Mouse (Mus musculus) megakaryocyte, embryonic 14.5 days (primary cell): Measurements from ENCODE around the gene Nsun2. TPM values are rescaled to one million over a fixed set of nuclear protein-coding genes. Genes with fewer than 3 reads are reported as not detected.

Experiments
- H3K27me3 ChIP-seq: replicated peaks from 2 replicates; pipeline ENCODE3; 2012; ENCODE audit warnings: inconsistent platforms
- H3K36me3 ChIP-seq: replicated peaks from 2 replicates; pipeline ENCODE3; 2012; ENCODE audit warnings: low read length, inconsistent platforms, mixed read lengths
- H3K4me1 ChIP-seq: 2 replicates; pipeline ENCODE4 v1.6.1; 2012; ENCODE audit warnings: inconsistent platforms
- H3K4me3 ChIP-seq: replicated peaks from 2 replicates; pipeline ENCODE3; 2012; ENCODE audit warnings: moderate library complexity, mild to moderate bottlenecking, inconsistent platforms
- H3K9me3 ChIP-seq: 2 replicates; pipeline ENCODE4 v1.6.1; 2012; ENCODE audit warnings: inconsistent platforms
- FLI1 ChIP-seq: IDR thresholded peaks from 2 replicates; pipeline ENCODE4 v1.6.1; 2012; ENCODE audit warnings: low read length, inconsistent platforms, mixed read lengths
- GATA1 ChIP-seq: IDR thresholded peaks from 3 replicates; pipeline ENCODE4 v1.6.1; 2012; ENCODE audit warnings: mixed read lengths, low read length, inconsistent platforms, borderline replicate concordance
- polyA plus RNA-seq: library from polyadenylated mRNA; stranded (reverse); fragments of >175 nt; gene quantifications from 2 replicates; pipeline ENCODE4 v1.2.3, GENCODE M21; 2012; ENCODE audit warnings: low replicate concordance; ENCODE audit not compliant: insufficient read depth

Gene Nsun2
- polyA plus RNA-seq, 1 experiment, result 18.8 TPM

- peaks cover 69% of the 10 kb centered on the region for H3K4me1 ChIP-seq
Observed at GRCm38 (mm10) chr13:69534654-69535551, 1.4 kb downstream of the Nsun2 start.

GRCm38 (mm10) chr13:69536021-69536420 lies 2.5 kb downstream of the Nsun2 start:
- no peak for TF ChIP-seq GATA1
- no peak for TF ChIP-seq FLI1
- Histone ChIP-seq H3K27me3 (no peaks in the 10 kb centered on the region), H3K36me3 (peaks cover 4% of the 10 kb centered on the region), H3K4me3 (peak overlapping the region; percentile 35), H3K9me3 (no peaks in the 10 kb centered on the region), H3K4me1 (peaks cover 66% of the 10 kb centered on the region)

More at GRCm38 (mm10) chr13:69534654-69535551, 1.4 kb downstream of the Nsun2 start:
- Histone ChIP-seq H3K9me3 (no peaks in the 10 kb centered on the region), H3K36me3 (peaks cover 15% of the 10 kb centered on the region), H3K27me3 (no peaks in the 10 kb centered on the region), H3K4me3 (peak overlapping the region; percentile 96)
- TF ChIP-seq FLI1 (no peak), GATA1 (no peak)

GRCm38 (mm10) chr13:69537366-69537765 lies 3.8 kb downstream of the Nsun2 start:
- no peak for TF ChIP-seq GATA1
- TF ChIP-seq FLI1, result no peak
- no peaks in the 10 kb centered on the region for H3K27me3 ChIP-seq
- no peak overlapping the region for H3K4me3 ChIP-seq
- peaks cover 60% of the 10 kb centered on the region for H3K4me1 ChIP-seq
- no peaks in the 10 kb centered on the region for H3K36me3 ChIP-seq
- H3K9me3 ChIP-seq, result no peaks in the 10 kb centered on the region

GRCm38 (mm10) chr13:69538327-69538726 lies 4.8 kb downstream of the Nsun2 start:
- H3K27me3 ChIP-seq, result no peaks in the 10 kb centered on the region
- H3K4me1 ChIP-seq, result peaks cover 56% of the 10 kb centered on the region
- no peak overlapping the region for H3K4me3 ChIP-seq
- no peaks in the 10 kb centered on the region for H3K36me3 ChIP-seq
- no peak for TF ChIP-seq FLI1
- no peak for TF ChIP-seq GATA1
- no peaks in the 10 kb centered on the region for H3K9me3 ChIP-seq

GRCm38 (mm10) chr13:69541209-69541608 lies 7.7 kb downstream of the Nsun2 start:
- Histone ChIP-seq H3K4me1 (peaks cover 54% of the 10 kb centered on the region), H3K36me3 (no peaks in the 10 kb centered on the region), H3K9me3 (no peaks in the 10 kb centered on the region), H3K27me3 (peaks cover 10% of the 10 kb centered on the region), H3K4me3 (peak overlapping the region; percentile 34)
- TF ChIP-seq GATA1 (no peak), FLI1 (no peak)

GRCm38 (mm10) chr13:69541776-69542175 lies 8.2 kb downstream of the Nsun2 start:
- peaks cover 10% of the 10 kb centered on the region for H3K27me3 ChIP-seq
- H3K4me3 ChIP-seq, result no peak overlapping the region
- no peak for TF ChIP-seq FLI1
- TF ChIP-seq GATA1, result no peak
- H3K9me3 ChIP-seq, result no peaks in the 10 kb centered on the region
- H3K4me1 ChIP-seq, result peaks cover 52% of the 10 kb centered on the region
- H3K36me3 ChIP-seq, result no peaks in the 10 kb centered on the region

- peaks cover 45% of the 10 kb centered on the region for H3K4me1 ChIP-seq
- peaks cover 13% of the 10 kb centered on the region for H3K27me3 ChIP-seq
- no peak overlapping the region for H3K4me3 ChIP-seq
- H3K9me3 ChIP-seq, result no peaks in the 10 kb centered on the region
- H3K36me3 ChIP-seq, result no peaks in the 10 kb centered on the region
- TF ChIP-seq GATA1 (no peak), FLI1 (no peak)
Observed at GRCm38 (mm10) chr13:69542571-69543352, 9.2 kb downstream of the Nsun2 start.

- Histone ChIP-seq H3K27me3 (peaks cover 13% of the 10 kb centered on the region), H3K36me3 (no peaks in the 10 kb centered on the region), H3K9me3 (no peaks in the 10 kb centered on the region), H3K4me3 (no peak overlapping the region), H3K4me1 (peaks cover 38% of the 10 kb centered on the region)
- TF ChIP-seq FLI1, result no peak
- no peak for TF ChIP-seq GATA1
Observed at GRCm38 (mm10) chr13:69543595-69543994, 10.0 kb downstream of the Nsun2 start.

- Histone ChIP-seq H3K36me3 (no peaks in the 10 kb centered on the region), H3K27me3 (peaks cover 17% of the 10 kb centered on the region), H3K4me1 (peaks cover 26% of the 10 kb centered on the region), H3K9me3 (no peaks in the 10 kb centered on the region), H3K4me3 (no peak overlapping the region)
- no peak for TF ChIP-seq GATA1
- TF ChIP-seq FLI1, result no peak
Observed at GRCm38 (mm10) chr13:69545019-69545418, 11.5 kb downstream of the Nsun2 start.
